Mouse (Mus musculus): Measurements from ENCODE around the gene Mroh3.

The Mroh3 gene

GRCm38 (mm10) chr1:136149702-136150101 lies 62.9 kb downstream of the Mroh3 start:
- no peak for DNase-seq

- DNase-seq, result no peak
Observed at GRCm38 (mm10) chr1:136143514-136143913, 69.1 kb downstream of the Mroh3 start.

GRCm38 (mm10) chr1:136142336-136142735 lies 70.3 kb downstream of the Mroh3 start:
- DNase-seq, result no peak

GRCm38 (mm10) chr1:136141176-136141950 lies 71.3 kb downstream of the Mroh3 start:
- DNase-seq, result no peak

- peak; percentile 86 for DNase-seq
Observed at GRCm38 (mm10) chr1:136139990-136140640, 72.5 kb downstream of the Mroh3 start.

- no peak for DNase-seq
Observed at GRCm38 (mm10) chr1:136138191-136138830, 74.3 kb downstream of the Mroh3 start.

GRCm38 (mm10) chr1:136137575-136137974 lies 75.1 kb downstream of the Mroh3 start:
- DNase-seq, result no peak

- DNase-seq, result no peak
Observed at GRCm38 (mm10) chr1:136137071-136137531, 75.5 kb downstream of the Mroh3 start.

- no peak for DNase-seq
Observed at GRCm38 (mm10) chr1:136136547-136136946, 76.1 kb downstream of the Mroh3 start.

GRCm38 (mm10) chr1:136135777-136136444 lies 76.7 kb downstream of the Mroh3 start:
- DNase-seq, result no peak

- DNase-seq, result no peak
Observed at GRCm38 (mm10) chr1:136135046-136135445, 77.6 kb downstream of the Mroh3 start.

GRCm38 (mm10) chr1:136134547-136134946 lies 78.1 kb downstream of the Mroh3 start:
- DNase-seq, result no peak

GRCm38 (mm10) chr1:136133570-136134240 lies 78.9 kb downstream of the Mroh3 start:
- no peak for DNase-seq

- no peak for DNase-seq
Observed at GRCm38 (mm10) chr1:136132386-136133201, 80.0 kb downstream of the Mroh3 start.
